Mouse (Mus musculus) C3H10T1/2 (cell line): ENCODE data around the gene Olfr190. TPM values are rescaled to one million over a fixed set of nuclear protein-coding genes. Genes with fewer than 3 reads are reported as not detected.

ENCODE experiments used
- polyA plus RNA-seq, 2 experiments: library from polyadenylated mRNA; unstranded; fragments of >200 nt; fragmentation: generic; extraction: Trizol; gene quantifications; one replicate each; pipeline ENCODE4 v1.2.1; 2012; ENCODE audit warnings: missing spikeins in 2 of 2

Gene Olfr190
- polyA plus RNA-seq = not detected

DNA sequence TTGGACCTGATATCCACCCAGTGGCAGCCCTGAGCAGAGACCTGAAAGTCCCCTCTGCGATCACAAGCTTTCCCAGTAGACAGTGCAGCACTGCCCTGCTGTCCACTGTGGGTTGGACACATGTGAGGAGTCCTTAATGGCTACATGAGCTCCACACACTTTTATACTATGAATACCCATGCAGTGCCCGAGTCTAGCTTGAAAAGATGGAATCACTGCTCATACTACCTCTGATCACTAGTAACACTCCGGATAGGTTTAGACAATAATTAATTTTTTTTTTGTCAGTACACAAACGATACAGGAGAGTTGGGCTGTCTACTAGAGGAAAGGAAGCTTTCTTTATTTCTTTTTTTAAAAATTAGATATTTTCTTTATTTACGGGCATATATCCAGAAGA lies at the start of gene Olfr190:
Olfr190 (minus strand) TSS at position 101 of the 400 bp plus-strand sequence.

GRCm38 (mm10) chr16:59120969-59121368 lies 43.2 kb upstream of the Olfr190 start, which contains the start of gene Olfr194:
Gene Olfr194 (minus strand): TSS chr16:59121069.

GRCm38 (mm10) chr16:59111781-59112180 lies 34.0 kb upstream of the Olfr190 start, which contains the start of gene Olfr193:
Gene Olfr193 (minus strand): TSS chr16:59111881.

GRCm38 (mm10) chr16:59089722-59090121 lies 11.9 kb upstream of the Olfr190 start, which contains the start of gene Olfr191:
Gene Olfr191 (minus strand): TSS chr16:59089822.

DNA sequence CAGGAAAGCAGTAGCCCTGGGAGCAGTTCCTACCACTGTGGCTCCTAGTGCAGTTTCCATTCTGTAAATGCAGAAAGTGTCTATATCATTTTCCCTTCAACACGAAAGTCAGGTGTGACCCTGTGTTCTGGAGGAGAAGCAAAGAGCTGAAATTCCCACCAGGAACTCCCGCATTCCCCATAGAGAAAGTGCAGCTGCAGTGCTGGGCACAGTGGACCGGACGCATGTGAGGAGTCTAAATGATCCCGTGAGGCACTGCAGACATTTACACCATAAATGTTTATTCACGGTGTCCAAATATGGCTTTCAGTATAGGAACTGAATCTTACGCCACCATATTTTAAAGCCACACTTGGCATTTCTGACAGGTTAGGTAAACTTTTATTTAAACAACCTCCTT lies 38.1 kb downstream of the Olfr190 start, which contains the start of gene Olfr187:
Olfr187 (minus strand) TSS at position 58 of the 400 bp plus-strand sequence.

GRCm38 (mm10) chr16:59030191-59030590 lies 47.6 kb downstream of the Olfr190 start, which contains the start of gene Olfr186:
Gene Olfr186 (minus strand): TSS chr16:59030291.

Other genes starting within 250 kb of the Olfr190 start
- not detected for gene Olfr177, start 203.2 kb downstream of the Olfr190 start, polyA plus RNA-seq
- not detected for gene Olfr178, start 185.9 kb downstream of the Olfr190 start, polyA plus RNA-seq
- gene Olfr181, start 149.2 kb downstream of the Olfr190 start, polyA plus RNA-seq = not detected
- gene Olfr180, start 148.6 kb downstream of the Olfr190 start, polyA plus RNA-seq = not detected
- not detected for gene Olfr183, start 82.6 kb downstream of the Olfr190 start, polyA plus RNA-seq
- not detected for gene Olfr186, start 47.7 kb downstream of the Olfr190 start, polyA plus RNA-seq
- not detected for gene Olfr187, start 38.2 kb downstream of the Olfr190 start, polyA plus RNA-seq
- gene Olfr191, start 11.8 kb upstream of the Olfr190 start, polyA plus RNA-seq = not detected
- gene Olfr193, start 33.9 kb upstream of the Olfr190 start, polyA plus RNA-seq = not detected
- not detected for gene Olfr194, start 43.1 kb upstream of the Olfr190 start, polyA plus RNA-seq
- not detected for gene Olfr195, start 69.0 kb upstream of the Olfr190 start, polyA plus RNA-seq
- gene Olfr196, start 92.4 kb upstream of the Olfr190 start, polyA plus RNA-seq = not detected
- gene Olfr198, start 125.5 kb upstream of the Olfr190 start, polyA plus RNA-seq = not detected
- not detected for gene Olfr199, start 141.8 kb upstream of the Olfr190 start, polyA plus RNA-seq
- gene Olfr201, start 194.6 kb upstream of the Olfr190 start, polyA plus RNA-seq = not detected
- gene Olfr202, start 208.8 kb upstream of the Olfr190 start, polyA plus RNA-seq = not detected
- not detected for gene Olfr203, start 220.9 kb upstream of the Olfr190 start, polyA plus RNA-seq
- not detected for gene Olfr204, start 240.2 kb upstream of the Olfr190 start, polyA plus RNA-seq